Mouse (Mus musculus) spleen, adult 12 weeks (tissue): Measurements from ENCODE around the gene Epop.
A peak's percentile ranks its signal among the peaks of the same experiment; 100 is the strongest.

Source experiments
- DNase-seq: peaks from one replicate; pipeline ENCODE4 v3.0.0; 2022; ENCODE audit warnings: low spot score

Gene Epop

GRCm38 (mm10) chr11:97628568-97629518, 659 bp downstream of the Epop start:
- DNase-seq, result no peak

- no peak for DNase-seq
These were observed 1.3 kb downstream of the Epop start for GRCm38 (mm10) chr11:97628303-97628567.

DNA sequence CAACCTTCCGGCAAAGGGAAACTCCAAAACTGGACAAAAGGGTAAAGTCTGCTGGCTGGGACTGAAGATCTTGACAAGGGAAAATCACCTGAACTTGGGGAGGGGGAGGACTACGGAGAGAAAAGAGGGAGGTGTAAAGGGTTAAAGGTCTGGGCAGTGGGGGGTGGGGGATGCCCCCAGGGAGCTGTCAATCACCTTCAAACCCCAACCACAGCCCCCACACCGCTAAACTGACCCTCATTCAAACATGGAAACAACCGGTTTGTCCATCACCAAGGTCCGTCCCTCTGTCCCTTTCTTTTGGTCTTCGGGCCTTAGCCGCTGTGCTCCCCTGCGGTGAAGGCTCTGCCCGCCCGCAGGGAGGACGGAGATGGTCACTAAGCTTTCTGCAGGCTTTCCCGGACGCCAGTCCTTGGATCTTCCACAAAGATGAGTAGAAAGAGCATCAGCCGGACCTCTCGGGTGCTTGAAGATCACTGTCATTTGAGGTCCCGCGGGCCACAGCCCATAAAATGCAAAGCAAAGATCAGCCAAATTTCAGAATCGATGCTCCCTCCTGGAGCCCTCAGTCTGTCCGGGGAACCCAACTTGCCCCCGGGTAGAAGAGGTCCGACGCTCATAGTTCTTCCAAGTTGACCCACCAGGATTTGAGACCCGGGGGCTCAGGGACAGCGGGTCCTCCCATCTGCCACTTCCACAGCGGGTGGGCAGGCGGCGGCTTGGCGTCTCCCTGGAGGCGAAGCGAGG, 1.8 kb downstream of the Epop start:
- no peak for DNase-seq

- no peak for DNase-seq
These were observed 2.7 kb downstream of the Epop start for GRCm38 (mm10) chr11:97626850-97627249.

DNA sequence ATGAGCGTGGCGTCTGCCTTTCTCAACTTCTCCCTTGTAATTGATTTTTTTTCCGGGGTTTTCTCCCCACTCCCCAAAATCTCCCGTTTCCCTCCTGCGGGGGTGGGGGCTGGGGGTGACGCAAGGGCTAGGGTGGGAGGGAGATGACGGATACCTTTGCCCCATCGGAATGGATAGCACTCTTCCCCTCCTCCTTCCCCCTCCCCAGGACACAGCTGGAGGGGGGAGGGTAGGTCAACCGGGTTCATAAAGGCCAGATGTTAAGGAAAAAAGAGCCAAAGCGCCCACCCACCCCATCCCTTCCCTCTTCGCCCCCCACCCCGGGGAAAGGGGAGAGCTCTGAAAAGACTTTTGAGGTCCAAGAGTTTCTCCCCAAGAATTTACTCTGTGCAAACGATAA, 3.1 kb downstream of the Epop start:
- DNase-seq, result no peak

- no peak for DNase-seq
These were observed 4.0 kb downstream of the Epop start for GRCm38 (mm10) chr11:97625551-97625950.

GRCm38 (mm10) chr11:97623166-97623565, 6.3 kb downstream of the Epop start:
- DNase-seq, result no peak

DNA sequence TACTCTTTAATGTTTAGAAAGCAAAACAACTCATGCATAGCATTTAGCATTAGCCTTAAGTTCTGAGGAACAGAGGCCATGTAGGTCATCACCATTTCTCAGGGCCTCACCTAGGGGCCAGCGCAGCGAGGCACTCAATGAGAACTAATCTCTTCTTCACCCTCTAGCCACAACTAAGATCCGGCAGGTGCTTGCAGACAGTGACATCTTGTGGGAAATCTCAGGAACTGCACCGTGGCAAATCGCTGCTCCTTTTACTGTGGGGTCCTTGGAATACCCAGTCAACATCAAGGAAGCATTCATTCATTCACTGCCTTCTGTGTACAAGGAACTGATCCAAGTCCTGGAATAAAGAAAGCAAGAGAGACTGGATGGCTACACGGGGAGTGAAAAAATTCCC, 7.1 kb downstream of the Epop start:
- peak; percentile 40 for DNase-seq

DNA sequence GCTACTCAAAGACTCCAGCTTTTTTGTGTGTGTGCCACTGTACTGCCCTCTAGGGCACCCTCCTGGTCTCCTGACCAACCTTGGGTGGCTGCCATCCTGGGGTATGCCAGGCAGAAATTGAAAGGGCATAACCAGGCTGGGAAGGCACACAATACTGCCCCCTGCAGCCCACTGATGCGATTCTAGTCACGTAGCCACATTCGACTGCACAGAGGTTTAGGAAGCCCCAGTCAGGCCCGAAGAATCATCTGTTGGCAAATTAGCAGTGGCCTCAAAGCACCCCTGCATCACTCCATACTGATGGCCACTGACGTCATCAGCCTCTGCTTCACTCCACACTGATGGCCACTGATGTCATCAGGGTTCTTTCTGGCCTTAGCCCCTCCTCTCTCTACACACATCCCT, 10.1 kb downstream of the Epop start:
- no peak for DNase-seq

GRCm38 (mm10) chr11:97618368-97618767, 11.1 kb downstream of the Epop start:
- DNase-seq, result no peak

- DNase-seq, result no peak
These were observed 14.2 kb downstream of the Epop start for GRCm38 (mm10) chr11:97615276-97615675.

- no peak for DNase-seq
These were observed 18.4 kb downstream of the Epop start for GRCm38 (mm10) chr11:97611076-97611475.

DNA sequence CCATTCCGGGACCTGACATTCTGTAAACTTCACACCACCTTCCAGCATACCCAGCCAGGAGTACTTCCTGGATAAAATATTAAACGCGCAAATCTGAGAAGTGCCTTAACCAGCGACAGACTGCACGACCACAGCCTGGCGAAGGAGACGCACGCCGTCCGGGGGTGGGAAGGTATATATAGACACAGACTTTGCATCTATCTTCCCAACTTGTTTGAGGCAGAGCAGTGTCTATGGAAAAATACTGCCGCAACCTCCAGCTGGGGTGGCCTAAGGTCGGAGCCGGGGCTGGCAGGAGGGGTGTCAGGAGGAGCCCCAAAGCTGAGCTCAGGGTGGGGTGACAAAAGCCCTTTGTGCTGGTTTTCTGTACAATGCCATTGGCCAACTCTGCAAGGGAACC, 19.8 kb downstream of the Epop start:
- DNase-seq, result no peak

DNA sequence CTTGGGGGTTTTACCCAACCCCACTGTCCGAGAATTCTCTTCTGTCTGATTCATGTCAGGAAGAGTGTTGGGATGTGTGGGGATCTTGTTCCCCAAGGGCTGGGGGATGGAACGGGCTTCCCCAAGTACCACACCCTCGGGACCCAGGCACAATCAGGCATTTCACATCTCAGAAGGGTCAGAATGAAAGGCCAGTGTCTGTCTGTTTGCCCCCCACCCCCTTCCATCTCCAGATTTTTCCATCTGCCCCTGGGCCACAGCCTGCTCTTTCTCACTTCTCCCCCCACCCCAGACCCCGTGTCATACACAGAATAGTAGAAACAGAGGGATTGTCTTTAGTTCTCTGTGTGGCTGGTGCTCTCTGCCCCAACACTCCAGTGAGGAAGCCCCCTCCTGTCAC, 20.6 kb downstream of the Epop start:
- DNase-seq, result no peak

GRCm38 (mm10) chr11:97607056-97607725, 22.3 kb downstream of the Epop start:
- no peak for DNase-seq

DNA sequence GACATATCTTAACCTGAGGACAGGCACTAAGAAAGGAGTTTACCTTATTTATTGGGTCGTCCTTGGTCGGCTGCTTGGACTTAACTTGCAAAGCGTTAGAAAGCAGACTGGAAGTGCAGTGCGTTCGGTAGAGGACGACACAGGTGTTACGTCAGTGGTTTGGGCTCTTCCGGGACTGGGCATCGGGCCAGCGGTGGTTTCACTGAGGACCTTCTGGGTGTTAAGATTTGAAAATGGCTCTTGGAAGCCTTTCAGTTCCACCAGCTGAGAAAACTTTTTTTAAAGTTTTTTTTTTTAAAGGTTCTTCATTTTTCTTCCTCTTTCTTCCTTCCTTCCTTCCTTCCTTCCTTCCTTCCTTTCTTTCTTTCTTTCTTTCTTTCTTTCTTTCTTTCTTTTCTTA, 25.6 kb downstream of the Epop start:
- DNase-seq, result no peak

- DNase-seq, result no peak
These were observed 27.3 kb downstream of the Epop start for GRCm38 (mm10) chr11:97602223-97602622.

DNA sequence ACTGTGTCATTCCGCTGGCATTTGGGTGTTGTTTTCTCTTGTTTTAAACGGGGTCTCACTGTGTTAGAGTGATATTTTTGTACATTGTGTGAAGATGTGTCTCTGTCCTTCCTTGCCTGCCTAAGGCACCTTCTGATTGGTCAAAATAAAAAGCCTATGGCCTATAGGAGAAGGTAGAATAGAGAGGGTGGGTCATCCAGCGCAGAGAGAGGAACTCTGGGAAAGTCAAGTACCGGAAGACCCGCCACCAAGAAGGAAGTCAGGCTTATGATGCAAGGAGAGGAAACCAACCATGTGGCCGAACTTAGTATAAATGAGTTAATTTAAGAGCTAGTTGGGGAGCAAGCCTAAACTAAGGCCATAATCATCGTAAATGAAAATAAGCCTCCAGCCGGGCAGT, 30.4 kb downstream of the Epop start:
- DNase-seq, result no peak

- no peak for DNase-seq
These were observed 31.4 kb downstream of the Epop start for GRCm38 (mm10) chr11:97597945-97598691.

DNA sequence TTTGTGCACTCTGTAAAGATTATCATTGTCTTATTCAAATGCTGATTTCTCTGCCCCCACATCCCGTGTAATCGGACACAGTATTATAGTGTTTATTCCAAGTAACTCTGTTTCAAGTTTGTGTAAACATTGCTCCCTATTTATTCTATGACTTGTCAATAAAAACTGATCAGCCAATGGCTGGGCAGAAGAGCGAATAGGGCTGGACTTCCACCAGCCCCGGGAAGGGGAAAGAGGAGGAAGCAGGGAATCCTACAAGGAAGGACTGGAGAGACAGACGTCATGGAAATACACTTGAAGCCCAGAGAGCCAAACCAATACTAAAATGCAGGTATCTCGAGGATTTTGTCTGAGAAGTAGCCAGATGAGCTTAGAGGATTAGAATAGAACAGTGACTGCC, 35.4 kb downstream of the Epop start:
- no peak for DNase-seq

GRCm38 (mm10) chr11:97591910-97592309, 37.6 kb downstream of the Epop start:
- DNase-seq, result no peak
